In genomic region chrX:112422998-112423397, GRCm38 (mm10) we compare ENCODE assay signal across 13 mouse cellular contexts. TPM values are rescaled to one million over a fixed set of nuclear protein-coding genes. Genes with fewer than 3 reads are reported as not detected.
DNase-seq lines count a peak whose midpoint lies in the region; ATAC-seq lines count a peak whose summit lies in the region.
"Not testable (repeated sequence)": the region's sequence is repeated elsewhere in the genome, so short reads cannot be mapped to it uniquely, and the experiment has no call there.
"Had no signal": no experiment of that assay in that cellular context is flagged by ENCODE, and none has a peak within 500 bp of the region (broad histone marks: within the 10 kb centered on the region; RNA-seq: fewer than 3 reads in every experiment).

No protein-coding gene starts in this region.

- H3K9me3 ChIP-seq in forebrain, embryonic 14.5 days (replicated peaks; ENCODE audit: control insufficient read depth, low read length): not testable (repeated sequence)

- peak; percentile 20 for DNase-seq in Muller cell, postnatal 12 days (ENCODE audit: inconsistent ontology term)
- DNase-seq in cerebellum, adult 18-20 months: peak; percentile 5 to 23
- peak; percentile 69 for DNase-seq in forebrain, embryonic 14.5 days (ENCODE audit: low spot score)
- DNase-seq in induced T-regulatory cell, adult 2 months (ENCODE audit: low read depth): peak; percentile 43
- peak; percentile 8 to 15 for DNase-seq in left cerebral cortex, adult 18-20 months (ENCODE audit: low spot score in 2 of 2)
- peak; percentile 6 for DNase-seq in lung, postnatal 10 days
- peak; percentile 7 to 29 for DNase-seq in right cerebral cortex, adult 2 months (ENCODE audit: low spot score in 2 of 2)

- H3K4me1 ChIP-seq in forebrain, embryonic 14.5 days (ENCODE audit: control insufficient read depth, insufficient read depth, low read length): not testable (repeated sequence)

- H3K4me2 ChIP-seq in forebrain, embryonic 14.5 days (ENCODE audit: low read length): not testable (repeated sequence)

- not testable (repeated sequence) for H3K27me3 ChIP-seq in forebrain, embryonic 14.5 days (replicated peaks; ENCODE audit: control insufficient read depth, insufficient read depth, low read length)

- not testable (repeated sequence) for H3K9ac ChIP-seq in forebrain, embryonic 14.5 days (ENCODE audit: low read length)

- ATAC-seq in forebrain, embryonic 14.5 days: not testable (repeated sequence)

- not testable (repeated sequence) for H3K36me3 ChIP-seq in forebrain, embryonic 14.5 days (ENCODE audit: control insufficient read depth, insufficient read depth, low read length)

- not testable (repeated sequence) for H3K27ac ChIP-seq in forebrain, embryonic 14.5 days (ENCODE audit: low read depth, low read length)

- 53% methylated on average over 2 of the region's 2 CpGs for WGBS in forebrain, embryonic 14.5 days

- H3K4me3 ChIP-seq in forebrain, embryonic 14.5 days (ENCODE audit: low read depth, low read length): not testable (repeated sequence)

RNA-seq across cellular contexts. Expression of gene Satl1, which starts 16.4 kb away (rescaled TPM):
- polyA plus RNA-seq in forebrain, embryonic 14.5 days (2014; fragmentation: Nextera tagmentation; extraction: Ambion mirVana): not detected in 2 replicates
- total RNA-seq in left cerebral cortex, adult 18-20 months (2021): not detected
- total RNA-seq: layer of hippocampus, adult 8-10 months had no signal
- polyA plus RNA-seq: heart, embryonic 11.5 days; hindbrain, embryonic 15.5 days; liver, embryonic 12.5 days; midbrain, embryonic 10.5 days; neural tube, embryonic 13.5 days had no signal

Comparison
In these comparisons a context has a peak if more than half of its experiments do, and no peak if none do; other contexts are left out.
1. DNase-seq: peak in every context shown above with its lines; median percentile 69 in forebrain, embryonic 14.5 days; 43 in induced T-regulatory cell, adult 2 months; 20 in Muller cell, postnatal 12 days; 18 in right cerebral cortex, adult 2 months; 14 in cerebellum, adult 18-20 months; 12 in left cerebral cortex, adult 18-20 months; 6 in lung, postnatal 10 days.